In the genomic region with DNA sequence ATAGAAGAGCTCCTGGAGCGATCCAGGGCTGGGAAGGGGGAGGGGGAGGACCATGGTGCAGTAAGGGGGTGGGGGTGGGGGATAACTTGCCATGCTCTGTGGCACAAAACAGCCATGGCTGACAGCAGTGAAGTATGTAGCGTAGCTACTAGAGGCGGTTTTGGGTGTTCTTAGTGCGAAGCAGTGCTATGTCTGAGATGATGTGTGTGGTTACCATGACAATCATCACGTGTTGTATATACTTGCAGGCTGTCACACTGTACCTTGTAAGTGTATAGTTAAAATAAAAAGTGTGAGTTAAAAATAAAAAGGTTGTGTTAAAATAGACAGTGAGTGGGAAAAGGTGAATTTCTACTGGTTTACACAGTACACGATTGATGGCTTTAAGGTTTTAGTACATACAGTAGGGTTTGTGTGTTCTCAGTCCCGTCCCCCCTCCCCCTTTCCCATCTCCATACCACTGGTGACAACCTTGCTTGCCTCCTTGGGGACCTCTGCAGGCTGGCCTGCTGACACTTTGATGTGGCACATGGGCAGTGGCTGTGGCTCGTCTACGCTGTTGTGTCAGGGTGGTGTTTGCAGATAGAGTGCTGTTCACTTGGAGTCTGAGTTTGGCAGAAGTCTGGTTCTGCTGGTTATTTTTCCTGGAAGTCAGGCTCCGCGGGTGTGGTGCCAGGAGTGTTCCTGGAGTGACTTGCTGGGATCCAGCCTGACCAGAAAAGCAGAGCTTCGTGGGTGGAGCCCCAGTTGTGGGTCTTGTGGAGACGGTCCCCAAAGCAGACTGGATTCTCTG, we compare ENCODE assay signal across 9 mouse cellular contexts. TPM values are rescaled to one million over a fixed set of nuclear protein-coding genes. Genes with fewer than 3 reads are reported as not detected.
DNase-seq lines count a peak whose midpoint lies in the region; ATAC-seq lines count a peak whose summit lies in the region.
"Had no signal": no experiment of that assay in that cellular context is flagged by ENCODE, and none has a peak within 500 bp of the region (broad histone marks: within the 10 kb centered on the region; RNA-seq: fewer than 3 reads in every experiment).

No protein-coding gene starts in this region.

- peak overlapping the region; percentile 34 for H3K4me2 ChIP-seq in embryonic facial prominence, embryonic 13.5 days
- H3K4me2 ChIP-seq in heart, embryonic 14.5 days (ENCODE audit: low read length): peak overlapping the region; percentile 51
- no peak overlapping the region for H3K4me2 ChIP-seq in kidney, embryonic 15.5 days
- H3K4me2 ChIP-seq in midbrain, embryonic 16.5 days (ENCODE audit: low read length): no peak overlapping the region
- H3K4me2 ChIP-seq: liver, embryonic 15.5 days had no signal

- H3K36me3 ChIP-seq in embryonic facial prominence, embryonic 13.5 days: no peaks in the 10 kb centered on the region
- H3K36me3 ChIP-seq in heart, embryonic 14.5 days (ENCODE audit: control insufficient read depth, insufficient read depth, low read length): no peaks in the 10 kb centered on the region
- H3K36me3 ChIP-seq in kidney, embryonic 15.5 days: no peaks in the 10 kb centered on the region
- H3K36me3 ChIP-seq in midbrain, embryonic 16.5 days (ENCODE audit: control insufficient read depth, insufficient read depth, low read length): no peaks in the 10 kb centered on the region
- H3K36me3 ChIP-seq: liver, embryonic 15.5 days had no signal

- no peak overlapping the region for H3K4me3 ChIP-seq in embryonic facial prominence, embryonic 13.5 days
- no peak overlapping the region for H3K4me3 ChIP-seq in heart, embryonic 14.5 days (ENCODE audit: control insufficient read depth in 1 of 2, insufficient read depth in 1 of 2, low read depth in 1 of 2, low read length in 2 of 2)
- no peak overlapping the region for H3K4me3 ChIP-seq in kidney, embryonic 15.5 days (replicated peaks)
- no peak overlapping the region for H3K4me3 ChIP-seq in midbrain, embryonic 16.5 days (ENCODE audit: low read depth, low read length)
- H3K4me3 ChIP-seq: liver, embryonic 15.5 days had no signal

- H3K9ac ChIP-seq in embryonic facial prominence, embryonic 13.5 days: no peak overlapping the region
- H3K9ac ChIP-seq in heart, embryonic 14.5 days (ENCODE audit: low read length): peak overlapping the region; percentile 55; the same call in 1 of the 2 replicates
- H3K9ac ChIP-seq in kidney, embryonic 15.5 days: no peak overlapping the region
- no peak overlapping the region for H3K9ac ChIP-seq in midbrain, embryonic 16.5 days (ENCODE audit: low read depth, low read length)
- H3K9ac ChIP-seq: liver, embryonic 15.5 days had no signal

- H3K27ac ChIP-seq in embryonic facial prominence, embryonic 13.5 days: peak overlapping the region; percentile 79
- peak overlapping the region; percentile 78 to 86 for H3K27ac ChIP-seq in heart, embryonic 14.5 days (replicated peaks in 1 of 2; ENCODE audit: control insufficient read depth in 1 of 2, insufficient read depth in 1 of 2, low read depth in 2 of 2, low read length in 2 of 2)
- peak overlapping the region; percentile 54; the same call in 1 of the 2 replicates for H3K27ac ChIP-seq in kidney, embryonic 15.5 days
- no peak overlapping the region for H3K27ac ChIP-seq in midbrain, embryonic 16.5 days (ENCODE audit: low read length)
- H3K27ac ChIP-seq: liver, embryonic 15.5 days had no signal

- no peaks in the 10 kb centered on the region for H3K9me3 ChIP-seq in embryonic facial prominence, embryonic 13.5 days
- H3K9me3 ChIP-seq in heart, embryonic 14.5 days (ENCODE audit: control insufficient read depth, low read length): no peaks in the 10 kb centered on the region; the same call in 1 of the 2 replicates
- H3K9me3 ChIP-seq in kidney, embryonic 15.5 days (replicated peaks): no peaks in the 10 kb centered on the region
- H3K9me3 ChIP-seq in midbrain, embryonic 16.5 days (replicated peaks; ENCODE audit: control insufficient read depth, low read length, poor library complexity, severe bottlenecking): no peaks in the 10 kb centered on the region
- H3K9me3 ChIP-seq: liver, embryonic 15.5 days had no signal

- H3K27me3 ChIP-seq in embryonic facial prominence, embryonic 13.5 days: no peaks in the 10 kb centered on the region
- H3K27me3 ChIP-seq in heart, embryonic 14.5 days (ENCODE audit: control insufficient read depth, insufficient read depth, low read length): no peaks in the 10 kb centered on the region
- H3K27me3 ChIP-seq in kidney, embryonic 15.5 days: no peaks in the 10 kb centered on the region
- H3K27me3 ChIP-seq in midbrain, embryonic 16.5 days (ENCODE audit: control insufficient read depth, insufficient read depth, low read depth, low read length): no peaks in the 10 kb centered on the region
- H3K27me3 ChIP-seq: liver, embryonic 15.5 days had no signal

- WGBS in embryonic facial prominence, embryonic 13.5 days: 47% methylated on average over 13 of the region's 13 CpGs
- 40% methylated on average over 13 of the region's 13 CpGs for WGBS in heart, embryonic 14.5 days
- WGBS in kidney, embryonic 15.5 days: 55% methylated on average over 13 of the region's 13 CpGs
- 63% methylated on average over 13 of the region's 13 CpGs for WGBS in midbrain, embryonic 16.5 days

- no peak for ATAC-seq in embryonic facial prominence, embryonic 13.5 days (ENCODE audit: insufficient number of reproducible peaks, insufficient read depth, low FRiP score, low TSS enrichment, low read depth)
- ATAC-seq in heart, embryonic 14.5 days (ENCODE audit: insufficient number of reproducible peaks, insufficient read depth, low FRiP score, low read depth): peak; percentile 48; the same call in 1 of the 2 replicates
- ATAC-seq in kidney, embryonic 15.5 days (replicated peaks; ENCODE audit: low FRiP score): peak; percentile 28
- peak; percentile 91 for ATAC-seq in midbrain, embryonic 16.5 days

- DNase-seq in kidney, adult 11 months: peak; percentile 42
- no peak for DNase-seq in kidney, postnatal 14 days
- DNase-seq in cerebellum, adult 11 months: no peak
- DNase-seq in ovary, postnatal 10 days (ENCODE audit: low spot score): no peak

- H3K4me1 ChIP-seq in embryonic facial prominence, embryonic 13.5 days: peaks cover 56% of the 10 kb centered on the region
- H3K4me1 ChIP-seq in heart, embryonic 14.5 days (ENCODE audit: control insufficient read depth in 2 of 2, insufficient read depth in 2 of 2, low read length in 2 of 2): peaks cover 43 to 57% of the 10 kb centered on the region in 2 experiments
- H3K4me1 ChIP-seq in kidney, embryonic 15.5 days: peaks cover 51% of the 10 kb centered on the region
- H3K4me1 ChIP-seq in midbrain, embryonic 16.5 days (ENCODE audit: control insufficient read depth, insufficient read depth, low read length): peaks cover 10% of the 10 kb centered on the region; the same call in 1 of the 2 replicates

RNA-seq across cellular contexts. Expression of gene Elovl5, which starts 21.8 kb away (rescaled TPM):
- 65.4 and 78.8 TPM in 2 replicates for polyA plus RNA-seq in embryonic facial prominence, embryonic 13.5 days (2015; fragmentation: Nextera tagmentation; extraction: Ambion mirVana)
- polyA plus RNA-seq in heart, embryonic 14.5 days (2014; fragmentation: Nextera tagmentation; extraction: Ambion mirVana): 80.3 and 86.7 TPM in 2 replicates
- 88.5 and 93.2 TPM in 2 replicates for polyA plus RNA-seq in kidney, embryonic 15.5 days (2015; fragmentation: Nextera tagmentation; extraction: Ambion mirVana)
- polyA plus RNA-seq in midbrain, embryonic 16.5 days (2015; fragmentation: Nextera tagmentation; extraction: Ambion mirVana): 66.4 and 67.4 TPM in 2 replicates

Comparison
In these comparisons a context has a peak if more than half of its experiments do, and no peak if none do; other contexts are left out.
1. H3K4me2 ChIP-seq: peak in embryonic facial prominence, embryonic 13.5 days (single experiment) and heart, embryonic 14.5 days (single experiment); none in kidney, embryonic 15.5 days (single experiment) and midbrain, embryonic 16.5 days (single experiment).